Mouse (Mus musculus) left cerebral cortex, adult 11 months (tissue): ENCODE measurements around the gene Fgfr2.

Experiments
- DNase-seq: peaks from one replicate; pipeline ENCODE4 v3.0.0; 2022; ENCODE audit warnings: low spot score

The Fgfr2 gene

GRCm38 (mm10) chr7:132887019-132887804 is 235.9 kb downstream of the Fgfr2 start:
- DNase-seq = no peak

- no peak for DNase-seq
These were observed 239.1 kb downstream of the Fgfr2 start for GRCm38 (mm10) chr7:132884031-132884430.

GRCm38 (mm10) chr7:132882343-132882742 is 240.8 kb downstream of the Fgfr2 start:
- no peak for DNase-seq

GRCm38 (mm10) chr7:132880276-132880675 is 242.9 kb downstream of the Fgfr2 start:
- DNase-seq = no peak

- no peak for DNase-seq
These were observed 247.6 kb downstream of the Fgfr2 start for GRCm38 (mm10) chr7:132875391-132876086.

GRCm38 (mm10) chr7:132873043-132873442 is 250.1 kb downstream of the Fgfr2 start:
- DNase-seq = no peak

- no peak for DNase-seq
These were observed 256.8 kb downstream of the Fgfr2 start for GRCm38 (mm10) chr7:132866316-132866715.

- peak; percentile 61 for DNase-seq
These were observed 263.9 kb downstream of the Fgfr2 start, which contains the start of gene Abraxas2 for GRCm38 (mm10) chr7:132859042-132859958. Gene Abraxas2 (plus strand): TSS chr7:132859225.

- DNase-seq = no peak
These were observed 265.0 kb downstream of the Fgfr2 start for GRCm38 (mm10) chr7:132858043-132858608.

GRCm38 (mm10) chr7:132856083-132856482 is 267.1 kb downstream of the Fgfr2 start:
- DNase-seq = no peak

GRCm38 (mm10) chr7:132853946-132854345 is 269.2 kb downstream of the Fgfr2 start:
- no peak for DNase-seq

- DNase-seq = no peak
These were observed 269.8 kb downstream of the Fgfr2 start for GRCm38 (mm10) chr7:132853361-132853760.

- DNase-seq = peak; percentile 76
These were observed 270.8 kb downstream of the Fgfr2 start, which contains the start of gene Eef1akmt2 for GRCm38 (mm10) chr7:132852173-132852844. Gene Eef1akmt2 (minus strand): TSS chr7:132852673.

- DNase-seq = no peak
These were observed 280.0 kb downstream of the Fgfr2 start for GRCm38 (mm10) chr7:132843152-132843551.

- DNase-seq = no peak
These were observed 280.7 kb downstream of the Fgfr2 start for GRCm38 (mm10) chr7:132842455-132842854.

- no peak for DNase-seq
These were observed 281.9 kb downstream of the Fgfr2 start for GRCm38 (mm10) chr7:132841287-132841686.

GRCm38 (mm10) chr7:132830955-132831354 is 292.2 kb downstream of the Fgfr2 start:
- no peak for DNase-seq

- no peak for DNase-seq
These were observed 298.7 kb downstream of the Fgfr2 start for GRCm38 (mm10) chr7:132824346-132825022.

- DNase-seq = no peak
These were observed 299.3 kb downstream of the Fgfr2 start for GRCm38 (mm10) chr7:132823832-132824231.

GRCm38 (mm10) chr7:132820692-132821091 is 302.5 kb downstream of the Fgfr2 start:
- no peak for DNase-seq

GRCm38 (mm10) chr7:132817056-132817455 is 306.1 kb downstream of the Fgfr2 start:
- no peak for DNase-seq
